Mouse (Mus musculus) CD4-positive, CD25-positive, alpha-beta regulatory T cell, adult 4 months (primary cell): ENCODE measurements around the gene Ucma. TPM values are rescaled to one million over a fixed set of nuclear protein-coding genes. Genes with fewer than 3 reads are reported as not detected.

ENCODE experiments used
- ATAC-seq: one replicate; pipeline ENCODE4 v1.8.0; 2017
- polyA plus RNA-seq, 2 experiments: library from polyadenylated mRNA; unstranded; fragments of 100-300 nt; shearing (Covaris generic); gene quantifications; one replicate each; pipeline ENCODE4 v1.2.1; 2017

Ucma gene
- polyA plus RNA-seq, 2 experiments from 2014 or later = not detected

GRCm38 (mm10) chr2:5007107-5007506, 31.2 kb downstream of the Ucma start:
- no peak for ATAC-seq

GRCm38 (mm10) chr2:5011898-5012490, 36.1 kb downstream of the Ucma start:
- ATAC-seq = no peak

GRCm38 (mm10) chr2:5012491-5013324, 36.8 kb downstream of the Ucma start, which contains the start of gene Mcm10:
Gene Mcm10 (minus strand): TSS chr2:5012791.
- peak; percentile 100 for ATAC-seq

- no peak for ATAC-seq
These were observed 38.7 kb downstream of the Ucma start for GRCm38 (mm10) chr2:5014616-5015015.

GRCm38 (mm10) chr2:5015527-5015926, 39.6 kb downstream of the Ucma start:
- ATAC-seq = no peak

- ATAC-seq = no peak
These were observed 41.0 kb downstream of the Ucma start for GRCm38 (mm10) chr2:5016922-5017321.

GRCm38 (mm10) chr2:5019708-5020107, 43.8 kb downstream of the Ucma start:
- ATAC-seq = no peak

- no peak for ATAC-seq
These were observed 47.4 kb downstream of the Ucma start for GRCm38 (mm10) chr2:5023275-5023674.

GRCm38 (mm10) chr2:5023699-5024399, 47.9 kb downstream of the Ucma start:
- no peak for ATAC-seq

GRCm38 (mm10) chr2:5025162-5025733, 49.3 kb downstream of the Ucma start:
- peak; percentile 71 for ATAC-seq

- no peak for ATAC-seq
These were observed 51.1 kb downstream of the Ucma start for GRCm38 (mm10) chr2:5027057-5027456.

- ATAC-seq = no peak
These were observed 52.1 kb downstream of the Ucma start for GRCm38 (mm10) chr2:5028047-5028446.

GRCm38 (mm10) chr2:5029808-5030207, 53.9 kb downstream of the Ucma start:
- ATAC-seq = no peak

- no peak for ATAC-seq
These were observed 55.3 kb downstream of the Ucma start for GRCm38 (mm10) chr2:5031215-5031614.

GRCm38 (mm10) chr2:5032665-5033064, 56.7 kb downstream of the Ucma start:
- ATAC-seq = no peak

- no peak for ATAC-seq
These were observed 57.9 kb downstream of the Ucma start for GRCm38 (mm10) chr2:5033546-5034420.

- no peak for ATAC-seq
These were observed 58.9 kb downstream of the Ucma start for GRCm38 (mm10) chr2:5034801-5035200.

- ATAC-seq = no peak
These were observed 59.3 kb downstream of the Ucma start for GRCm38 (mm10) chr2:5035241-5035640.
